Mouse (Mus musculus) midbrain, embryonic 13.5 days (tissue): Measurements from ENCODE around the gene Kif12. TPM values are rescaled to one million over a fixed set of nuclear protein-coding genes. Genes with fewer than 3 reads are reported as not detected.

Source experiments
- ATAC-seq: fragments of 200-750 bp; cut with Nextera tagmentation; 2 replicates; pipeline ENCODE4 v1.8.0; 2017; ENCODE audit warnings: mild to moderate bottlenecking, moderate TSS enrichment, moderate library complexity
- H3K27ac ChIP-seq: fragments of 300-500 bp; sonication (generic); 2 replicates; pipeline ENCODE4 v1.5.1; 2015; ENCODE audit warnings: inconsistent platforms, mild to moderate bottlenecking, moderate library complexity
- H3K27me3 ChIP-seq: fragments of 300-500 bp; sonication (generic); 2 replicates; pipeline ENCODE4 v1.6.1; 2015; ENCODE audit warnings: mild to moderate bottlenecking, inconsistent platforms
- H3K36me3 ChIP-seq: fragments of 300-500 bp; sonication (generic); 2 replicates; pipeline ENCODE4 v1.6.1; 2015; ENCODE audit warnings: mild to moderate bottlenecking, inconsistent platforms
- H3K4me1 ChIP-seq: fragments of 300-500 bp; sonication (generic); replicated peaks from 2 replicates; pipeline ENCODE4 v1.6.1; 2015; ENCODE audit warnings: inconsistent platforms
- H3K4me2 ChIP-seq: fragments of 300-500 bp; sonication (generic); replicated peaks from 2 replicates; pipeline ENCODE4 v1.6.1; 2015; ENCODE audit warnings: moderate library complexity, mild to moderate bottlenecking, inconsistent platforms
- H3K4me3 ChIP-seq: fragments of 300-500 bp; sonication (generic); replicated peaks from 2 replicates; pipeline ENCODE4 v1.5.1; 2015; ENCODE audit warnings: mild to moderate bottlenecking, inconsistent platforms
- H3K9ac ChIP-seq: fragments of 300-500 bp; sonication (generic); replicated peaks from 2 replicates; pipeline ENCODE4 v1.6.1; 2015; ENCODE audit warnings: mild to moderate bottlenecking, inconsistent platforms
- H3K9me3 ChIP-seq: fragments of 300-500 bp; sonication (generic); 2 replicates; pipeline ENCODE4 v1.6.1; 2016; ENCODE audit warnings: mild to moderate bottlenecking, inconsistent platforms
- WGBS: fragments of 180-500 bp; shearing (Covaris S2); methylation state at CpG from one replicate; pipeline ENCODE4 v1.1.7; 2015; 5-methylcytosine and 5-hydroxymethylcytosine counted together
- polyA plus RNA-seq: library from polyadenylated mRNA; unstranded; fragments of >200 nt; fragmentation: Nextera tagmentation; extraction: Ambion mirVana; gene quantifications from 2 replicates; pipeline ENCODE4 v1.2.1, GENCODE M21; 2015

Kif12 gene
- polyA plus RNA-seq, 1 experiment from 2014 or later: not detected

GRCm38 (mm10) chr4:63199366-63199765 is 27.4 kb upstream of the Kif12 start:
- Histone ChIP-seq H3K9me3 (no peaks in the 10 kb centered on the region), H3K36me3 (no peaks in the 10 kb centered on the region), H3K4me3 (no peak overlapping the region), H3K9ac (no peak overlapping the region), H3K27me3 (no peaks in the 10 kb centered on the region), H3K4me2 (no peak overlapping the region), H3K27ac (no peak overlapping the region), H3K4me1 (no peaks in the 10 kb centered on the region)
- ATAC-seq: no peak
- 95% methylated on average over 5 of the region's 5 CpGs for WGBS

GRCm38 (mm10) chr4:63194366-63194765 is 22.4 kb upstream of the Kif12 start:
- Histone ChIP-seq H3K36me3 (no peaks in the 10 kb centered on the region), H3K9me3 (no peaks in the 10 kb centered on the region), H3K27me3 (no peaks in the 10 kb centered on the region), H3K4me3 (no peak overlapping the region), H3K9ac (no peak overlapping the region), H3K27ac (no peak overlapping the region), H3K4me1 (no peaks in the 10 kb centered on the region), H3K4me2 (no peak overlapping the region)
- WGBS: 83% methylated on average over 2 of the region's 2 CpGs
- no peak for ATAC-seq

- H3K4me1 ChIP-seq: no peaks in the 10 kb centered on the region
- H3K27me3 ChIP-seq: no peaks in the 10 kb centered on the region
- no peak overlapping the region for H3K4me3 ChIP-seq
- WGBS: 81% methylated on average over 5 of the region's 5 CpGs
- H3K4me2 ChIP-seq: no peak overlapping the region
- ATAC-seq: no peak
- no peak overlapping the region for H3K9ac ChIP-seq
- no peaks in the 10 kb centered on the region for H3K36me3 ChIP-seq
- no peak overlapping the region for H3K27ac ChIP-seq
- H3K9me3 ChIP-seq: no peaks in the 10 kb centered on the region
Measured at GRCm38 (mm10) chr4:63191641-63192040, 19.7 kb upstream of the Kif12 start.

GRCm38 (mm10) chr4:63186281-63186870 is 14.4 kb upstream of the Kif12 start:
- H3K4me2 ChIP-seq: no peak overlapping the region
- no peaks in the 10 kb centered on the region for H3K36me3 ChIP-seq
- H3K4me1 ChIP-seq: no peaks in the 10 kb centered on the region
- H3K9me3 ChIP-seq: no peaks in the 10 kb centered on the region
- WGBS: 47% methylated on average over 21 of the region's 21 CpGs
- H3K27me3 ChIP-seq: no peaks in the 10 kb centered on the region
- no peak overlapping the region for H3K9ac ChIP-seq
- H3K4me3 ChIP-seq: no peak overlapping the region
- no peak overlapping the region for H3K27ac ChIP-seq
- ATAC-seq: peak; percentile 57

GRCm38 (mm10) chr4:63181556-63181955 is 9.6 kb upstream of the Kif12 start:
- ATAC-seq: peak; percentile 91
- no peak overlapping the region for H3K4me3 ChIP-seq

GRCm38 (mm10) chr4:63171122-63171521 is 809 bp downstream of the Kif12 start:
- H3K36me3 ChIP-seq: no peaks in the 10 kb centered on the region
- no peaks in the 10 kb centered on the region for H3K4me1 ChIP-seq
- WGBS: 54% methylated on average over 24 of the region's 24 CpGs
- ATAC-seq: no peak
- no peaks in the 10 kb centered on the region for H3K9me3 ChIP-seq
- peaks cover 15% of the 10 kb centered on the region; the same call in 1 of the 2 replicates for H3K27me3 ChIP-seq
- no peak overlapping the region for H3K4me3 ChIP-seq
- H3K4me2 ChIP-seq: no peak overlapping the region
- H3K9ac ChIP-seq: no peak overlapping the region
- H3K27ac ChIP-seq: no peak overlapping the region

More at GRCm38 (mm10) chr4:63181556-63181955, 9.6 kb upstream of the Kif12 start:
- no peaks in the 10 kb centered on the region for H3K4me1 ChIP-seq
- H3K9me3 ChIP-seq: no peaks in the 10 kb centered on the region
- no peak overlapping the region for H3K27ac ChIP-seq
- H3K36me3 ChIP-seq: no peaks in the 10 kb centered on the region
- no peaks in the 10 kb centered on the region for H3K27me3 ChIP-seq
- WGBS: 10% methylated on average over 5 of the region's 5 CpGs
- H3K4me2 ChIP-seq: no peak overlapping the region
- H3K9ac ChIP-seq: no peak overlapping the region

GRCm38 (mm10) chr4:63170061-63170460 is 1.9 kb downstream of the Kif12 start:
- H3K4me3 ChIP-seq: no peak overlapping the region
- H3K4me2 ChIP-seq: no peak overlapping the region
- H3K9ac ChIP-seq: no peak overlapping the region
- no peaks in the 10 kb centered on the region for H3K9me3 ChIP-seq
- peaks cover 15% of the 10 kb centered on the region; the same call in 1 of the 2 replicates for H3K27me3 ChIP-seq
- ATAC-seq: no peak
- H3K27ac ChIP-seq: no peak overlapping the region
- WGBS: 86% methylated on average over 4 of the region's 4 CpGs
- no peaks in the 10 kb centered on the region for H3K4me1 ChIP-seq
- H3K36me3 ChIP-seq: no peaks in the 10 kb centered on the region

GRCm38 (mm10) chr4:63166323-63166722 is 5.6 kb downstream of the Kif12 start:
- H3K36me3 ChIP-seq: no peaks in the 10 kb centered on the region
- ATAC-seq: no peak
- H3K4me3 ChIP-seq: no peak overlapping the region
- H3K27me3 ChIP-seq: peaks cover 9% of the 10 kb centered on the region; the same call in 1 of the 2 replicates
- no peak overlapping the region for H3K9ac ChIP-seq
- no peaks in the 10 kb centered on the region for H3K4me1 ChIP-seq
- H3K27ac ChIP-seq: no peak overlapping the region
- no peaks in the 10 kb centered on the region for H3K9me3 ChIP-seq
- H3K4me2 ChIP-seq: no peak overlapping the region
- 91% methylated on average over 5 of the region's 5 CpGs for WGBS

- Histone ChIP-seq H3K9me3 (no peaks in the 10 kb centered on the region), H3K4me1 (no peaks in the 10 kb centered on the region), H3K4me3 (no peak overlapping the region), H3K4me2 (no peak overlapping the region), H3K9ac (no peak overlapping the region), H3K27me3 (0 out of 2 replicates have a peak, but pooled peaks cover 3% of the 10 kb centered on the region), H3K36me3 (no peaks in the 10 kb centered on the region), H3K27ac (no peak overlapping the region)
- no peak for ATAC-seq
- whole genome bisulfite sequencing: 89% methylated on average over 4 of the region's 4 CpGs
Measured at GRCm38 (mm10) chr4:63165636-63166035, 6.3 kb downstream of the Kif12 start.

GRCm38 (mm10) chr4:63158961-63159592 is 12.9 kb downstream of the Kif12 start:
- no peaks in the 10 kb centered on the region for H3K27me3 ChIP-seq
- H3K36me3 ChIP-seq: no peaks in the 10 kb centered on the region
- H3K9me3 ChIP-seq: no peaks in the 10 kb centered on the region
- H3K27ac ChIP-seq: no peak overlapping the region
- no peak overlapping the region for H3K4me2 ChIP-seq
- peak; percentile 95 for ATAC-seq
- no peaks in the 10 kb centered on the region for H3K4me1 ChIP-seq
- no peak overlapping the region for H3K9ac ChIP-seq
- WGBS: 15% methylated on average over 5 of the region's 5 CpGs
- H3K4me3 ChIP-seq: no peak overlapping the region

GRCm38 (mm10) chr4:63158192-63158591 is 13.7 kb downstream of the Kif12 start:
- Histone ChIP-seq H3K4me2 (no peak overlapping the region), H3K27me3 (no peaks in the 10 kb centered on the region), H3K4me3 (no peak overlapping the region), H3K36me3 (no peaks in the 10 kb centered on the region), H3K9me3 (no peaks in the 10 kb centered on the region), H3K9ac (no peak overlapping the region), H3K4me1 (no peaks in the 10 kb centered on the region), H3K27ac (no peak overlapping the region)
- 88% methylated on average over 7 of the region's 7 CpGs for WGBS
- no peak for ATAC-seq

- Histone ChIP-seq H3K4me3 (no peak overlapping the region), H3K4me1 (no peaks in the 10 kb centered on the region), H3K27ac (no peak overlapping the region), H3K9me3 (no peaks in the 10 kb centered on the region), H3K27me3 (no peaks in the 10 kb centered on the region), H3K9ac (no peak overlapping the region), H3K36me3 (no peaks in the 10 kb centered on the region), H3K4me2 (no peak overlapping the region)
- no peak for ATAC-seq
- WGBS: 78% methylated on average over 8 of the region's 8 CpGs
Measured at GRCm38 (mm10) chr4:63156726-63157634, 15.0 kb downstream of the Kif12 start.
